Mouse (Mus musculus): ENCODE measurements at regions not wholly inside any gene's neighbourhood (a gene's known extent, or its start where the extent isn't known, plus 50 kb on each side); places are given as distances from the start of the nearest gene placed in this dataset.

- no peak for DNase-seq (ENCODE audit: low spot score)
Observed at GRCm38 (mm10) chr14:25340845-25341244, 118.1 kb upstream of the Zmiz1 start.

DNA sequence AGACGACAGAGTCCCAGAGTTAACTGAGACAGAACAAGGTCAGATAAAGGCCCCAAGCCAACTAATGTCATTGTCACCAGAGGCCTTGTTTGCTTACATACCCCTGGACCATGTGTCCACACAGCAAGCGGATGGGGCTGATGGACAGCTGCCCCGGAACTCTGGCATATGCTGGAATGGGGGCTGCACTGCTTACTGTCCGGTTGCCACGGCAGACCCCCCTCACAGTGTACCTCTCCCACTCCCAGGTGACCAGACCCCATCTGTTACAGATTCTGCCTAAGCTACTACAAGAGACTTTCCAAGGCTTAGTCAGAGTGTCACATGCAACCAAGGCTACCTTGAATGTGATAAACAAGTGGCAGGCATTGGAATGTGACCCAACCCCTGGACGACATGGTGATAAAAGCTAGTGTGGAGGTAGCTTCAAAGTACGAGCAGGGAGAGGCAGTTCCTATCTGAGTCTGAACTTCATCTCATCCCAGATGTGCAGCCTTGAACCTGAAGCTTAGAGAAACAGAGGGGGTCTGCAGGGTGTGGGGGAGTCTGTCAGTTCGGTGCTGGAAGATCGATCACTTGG is 117.0 kb upstream of the Zmiz1 start:
- DNase-seq (ENCODE audit: low spot score) = no peak

GRCm38 (mm10) chr14:25342865-25343565 is 116.0 kb upstream of the Zmiz1 start:
- no peak for DNase-seq (ENCODE audit: low spot score)

- DNase-seq (ENCODE audit: low spot score) = no peak
Observed at GRCm38 (mm10) chr14:25345995-25346394, 113.0 kb upstream of the Zmiz1 start.

GRCm38 (mm10) chr14:25346813-25347610 is 112.0 kb upstream of the Zmiz1 start:
- DNase-seq (ENCODE audit: low spot score) = no peak

- DNase-seq (ENCODE audit: low spot score) = no peak
Observed at GRCm38 (mm10) chr14:25350282-25350964, 108.6 kb upstream of the Zmiz1 start.

- no peak for DNase-seq (ENCODE audit: low spot score)
Observed at GRCm38 (mm10) chr14:25353804-25354203, 105.2 kb upstream of the Zmiz1 start.

GRCm38 (mm10) chr14:25354288-25354850 is 104.6 kb upstream of the Zmiz1 start:
- no peak for DNase-seq (ENCODE audit: low spot score)

GRCm38 (mm10) chr14:25357805-25358204 is 101.2 kb upstream of the Zmiz1 start:
- no peak for DNase-seq (ENCODE audit: low spot score)

DNA sequence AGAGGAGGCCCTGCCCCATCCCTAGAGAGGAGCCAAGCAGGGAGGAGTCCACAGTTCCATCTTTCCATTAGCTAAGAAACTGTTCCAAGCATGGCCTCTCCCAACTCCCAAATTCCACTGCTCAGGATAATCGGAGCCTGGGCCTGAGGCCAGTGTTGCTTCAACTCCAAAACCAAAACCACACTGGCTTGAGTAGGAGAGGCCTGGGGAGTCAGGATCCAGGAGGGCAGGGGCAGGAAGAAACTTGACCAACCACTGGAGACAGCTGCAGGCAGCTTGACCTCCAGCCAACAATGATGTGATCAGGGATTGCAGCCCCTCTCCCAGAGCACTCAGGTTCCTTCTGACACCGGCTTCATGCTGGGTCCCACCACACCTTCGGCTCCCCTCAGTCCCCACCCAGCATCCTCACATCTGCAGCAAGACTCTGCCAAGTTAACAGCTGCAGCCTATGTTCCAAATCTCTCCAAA is 99.1 kb upstream of the Zmiz1 start:
- DNase-seq (ENCODE audit: low spot score) = no peak

DNA sequence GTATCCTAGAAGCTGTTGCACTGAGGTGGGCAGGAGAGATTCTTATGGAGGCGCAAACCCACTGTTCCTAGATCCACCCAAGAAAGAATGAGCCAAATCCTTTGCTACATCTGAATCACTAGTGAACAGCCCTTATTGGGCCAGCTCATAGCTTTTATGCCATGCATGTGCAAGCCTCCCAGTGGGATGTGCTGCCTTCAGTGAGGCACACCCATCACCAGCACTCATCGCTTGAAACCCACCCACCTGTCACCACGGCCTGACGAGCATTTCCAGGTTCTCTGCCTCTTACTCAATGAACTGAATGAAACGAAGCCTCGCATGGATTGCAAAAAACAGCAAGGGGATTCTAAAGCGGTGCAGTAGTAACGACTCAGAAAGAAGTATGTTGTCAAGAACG is 98.3 kb upstream of the Zmiz1 start:
- no peak for DNase-seq (ENCODE audit: low spot score)

DNA sequence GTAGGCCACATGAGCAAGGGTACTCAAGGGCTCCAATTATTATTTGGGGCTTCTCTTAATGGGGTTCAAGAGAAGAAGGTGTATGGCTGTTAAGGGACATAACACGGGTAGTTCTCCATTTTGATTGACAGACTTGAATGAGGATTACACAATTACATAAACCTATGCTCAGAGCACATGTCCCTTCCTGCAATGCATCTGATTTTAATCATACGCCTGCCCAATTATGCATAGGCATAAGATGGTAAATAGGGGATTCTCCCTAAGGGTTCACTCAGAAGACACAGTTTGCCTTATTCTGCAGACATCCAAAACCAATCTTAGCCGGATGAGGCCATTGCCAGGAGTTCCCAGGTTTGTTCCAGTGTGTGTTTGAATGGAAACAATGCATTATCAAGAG is 97.9 kb upstream of the Zmiz1 start:
- DNase-seq (ENCODE audit: low spot score) = no peak

DNA sequence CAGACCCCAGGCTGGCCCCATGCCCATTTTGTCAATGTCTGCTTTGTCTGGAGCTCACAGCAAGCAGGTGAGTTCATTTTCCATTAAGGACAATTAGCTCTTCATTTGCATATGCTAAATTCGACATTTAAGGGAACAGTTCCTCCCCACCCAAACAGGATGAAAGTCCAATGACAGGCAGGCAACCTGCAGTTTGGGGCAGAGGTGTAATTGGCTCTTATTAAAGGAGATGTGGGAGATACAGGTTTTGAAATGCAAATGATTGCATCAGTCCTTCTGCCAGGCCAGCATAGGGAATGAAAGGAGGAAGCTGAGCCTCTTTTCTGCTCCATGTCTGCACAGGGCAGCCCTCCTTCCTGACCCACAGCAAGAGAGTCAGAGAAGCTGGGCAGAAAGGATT is 96.2 kb upstream of the Zmiz1 start:
- DNase-seq (ENCODE audit: low spot score) = no peak

- DNase-seq (ENCODE audit: low spot score) = no peak
Observed at GRCm38 (mm10) chr14:25365226-25365800, 93.7 kb upstream of the Zmiz1 start.

DNA sequence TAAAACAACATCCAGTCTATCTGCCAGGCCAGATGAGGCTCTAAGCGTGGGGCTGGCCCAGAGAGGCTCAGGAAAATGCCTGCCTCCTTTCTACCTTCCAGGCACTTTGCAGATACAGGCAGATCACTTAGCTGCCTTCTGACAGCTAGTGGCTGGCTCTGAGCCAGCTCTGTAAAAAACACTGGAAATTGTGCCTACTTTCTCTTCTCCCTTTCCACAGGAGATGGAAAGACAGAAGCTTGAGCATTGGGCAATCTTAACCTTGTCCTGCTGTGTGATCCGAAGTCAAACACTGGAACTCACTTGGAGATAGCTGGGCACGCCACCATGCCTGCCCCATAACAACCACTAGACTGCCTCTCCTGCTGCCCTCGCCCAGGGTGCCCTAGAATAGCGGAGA is 93.0 kb upstream of the Zmiz1 start:
- no peak for DNase-seq (ENCODE audit: low spot score)

GRCm38 (mm10) chr14:25370306-25371020 is 88.5 kb upstream of the Zmiz1 start:
- no peak for DNase-seq (ENCODE audit: low spot score)

- no peak for DNase-seq (ENCODE audit: low spot score)
Observed at GRCm38 (mm10) chr14:25371021-25371400, 88.0 kb upstream of the Zmiz1 start.

GRCm38 (mm10) chr14:25371661-25372060 is 87.3 kb upstream of the Zmiz1 start:
- no peak for DNase-seq (ENCODE audit: low spot score)

GRCm38 (mm10) chr14:25372581-25372980 is 86.4 kb upstream of the Zmiz1 start:
- no peak for DNase-seq (ENCODE audit: low spot score)

- DNase-seq (ENCODE audit: low spot score) = no peak
Observed at GRCm38 (mm10) chr14:25373167-25373566, 85.8 kb upstream of the Zmiz1 start.

- no peak for DNase-seq (ENCODE audit: low spot score)
Observed at GRCm38 (mm10) chr14:25375001-25375400, 84.0 kb upstream of the Zmiz1 start.

Measured in c-Kit-positive CD71-positive TER-119-positive erythroid progenitor cells, embryonic 14.5 days (primary cell).